Mouse (Mus musculus): Measurements from ENCODE around the gene Atad3a.

- no peak for TF ChIP-seq CTCF (IDR thresholded peaks at IDR 0.05; ENCODE audit: control insufficient read depth, insufficient read depth, insufficient replicate concordance, low read depth, low read length)
- TF ChIP-seq POLR2A (IDR thresholded peaks at IDR 0.05; ENCODE audit: control insufficient read depth, low read depth, low read length): no peak
Measured at GRCm38 (mm10) chr4:155710521-155711252, 50.2 kb downstream of the Atad3a start.

Data from testis, adult 2 months (tissue).